ENCODE assay signal across 1 mouse cellular context in the genomic region with DNA sequence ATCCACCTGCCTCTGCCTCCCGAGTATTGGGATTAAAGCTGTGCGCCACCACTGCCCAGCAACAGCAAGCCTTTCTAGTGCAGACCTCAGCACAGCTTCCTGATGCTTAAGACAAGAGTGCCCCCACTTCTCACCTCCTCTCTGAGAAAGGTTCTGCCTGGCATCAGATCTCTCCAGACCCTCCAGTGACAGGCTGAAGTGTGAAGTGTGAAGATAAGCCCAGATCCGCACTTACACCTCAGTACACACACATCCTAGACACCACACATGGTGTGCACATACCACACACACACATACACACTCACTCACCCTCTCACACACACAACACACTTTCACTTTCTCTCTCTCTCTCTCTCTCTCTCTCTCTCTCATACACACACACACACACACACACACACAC.
TF ChIP-seq lines count a peak whose summit lies in the region.

No protein-coding gene starts in this region.

TF ChIP-seq in MEL, 35 proteins besides CTCF, POLR2A, EP300 and RAD21 (continued from another document):
- TF ChIP-seq MAZ (IDR thresholded peaks at IDR 0.05; ENCODE audit: low read depth, low read length) = 0 out of 2 replicates have a peak, but pooled peaks have one; percentile 33
- 0 out of 2 replicates have a peak, but pooled peaks have one; percentile 29 for TF ChIP-seq MXI1 (IDR thresholded peaks at IDR 0.05; ENCODE audit: low read depth, low read length)
- no peak for TF ChIP-seq RCOR1 (IDR thresholded peaks at IDR 0.05; ENCODE audit: low read depth, low read length)
- peak; percentile 51 for TF ChIP-seq SIN3A (IDR thresholded peaks at IDR 0.05; ENCODE audit: low read length)
- no peak for TF ChIP-seq ZNF384 (IDR thresholded peaks at IDR 0.05; ENCODE audit: low read depth, low read length)
- TF ChIP-seq MYC (IDR thresholded peaks at IDR 0.05; ENCODE audit: low read depth, low read length) = 0 out of 2 replicates have a peak, but pooled peaks have one; percentile 46
- no peak for TF ChIP-seq MAX (IDR thresholded peaks at IDR 0.05; ENCODE audit: low read length)
- no peak for TF ChIP-seq CHD1 (IDR thresholded peaks at IDR 0.05; ENCODE audit: low read depth, low read length)
- peak; percentile 57; the same call in 1 of the 2 replicates for TF ChIP-seq TCF12 (IDR thresholded peaks at IDR 0.05; ENCODE audit: low read depth, low read length)
- TF ChIP-seq TBP (IDR thresholded peaks at IDR 0.05; ENCODE audit: low read depth, low read length) = peak; percentile 58; the same call in 1 of the 2 replicates
- no peak for TF ChIP-seq CHD2 (IDR thresholded peaks at IDR 0.05; ENCODE audit: low read length)
- no peak for TF ChIP-seq KAT2A (conservative IDR thresholded peaks at IDR 0.05; ENCODE audit: low read depth, low read length)
- no peak for TF ChIP-seq ZMIZ1 (IDR thresholded peaks at IDR 0.05; ENCODE audit: low read depth, low read length)
- TF ChIP-seq ZKSCAN1 (IDR thresholded peaks at IDR 0.05; ENCODE audit: low read depth, low read length) = no peak
- TF ChIP-seq MYB (IDR thresholded peaks at IDR 0.05; ENCODE audit: low read depth, low read length) = no peak
- no peak for TF ChIP-seq NRF1 (IDR thresholded peaks at IDR 0.05; ENCODE audit: insufficient read depth, low read depth, low read length, poor library complexity, severe bottlenecking)
TF ChIP-seq in MEL: peak in this region for 9.
